Mouse (Mus musculus) liver, embryonic 14.5 days (tissue): ENCODE results near the gene Bphl.

Source experiments
- CTCF ChIP-seq: IDR thresholded peaks from 2 replicates; pipeline ENCODE4 v1.5.1; 2016; ENCODE audit warnings: antibody characterized with exemption, low read depth, control low read depth
- EP300 ChIP-seq: IDR thresholded peaks from 2 replicates; pipeline ENCODE4 v1.6.1; 2016; ENCODE audit warnings: antibody characterized with exemption, low read depth

GRCm38 (mm10) chr13:34018521-34018920, 18.9 kb upstream of the Bphl start:
- TF ChIP-seq EP300 (no peak), CTCF (no peak)
